Mouse (Mus musculus) heart, postnatal 25 days (tissue): ENCODE measurements around the gene Cttnbp2. TPM values are rescaled to one million over a fixed set of nuclear protein-coding genes. Genes with fewer than 3 reads are reported as not detected.

Source experiments
- DNase-seq: peaks from one replicate; pipeline ENCODE4 v3.0.0; 2022; ENCODE audit warnings: low spot score
- intact Hi-C: fragments of 180-260 bp; cut with DNase I; formaldehyde crosslinking; loops from one replicate; pipeline ENCODE4 v1.15.1; 2025
- total RNA-seq, 2 experiments: library from RNA; stranded (reverse); gene quantifications; 2 replicates each; pipeline ENCODE4 v1.2.3; 2021

Cttnbp2 gene
- total RNA-seq, 2 experiments from 2014 or later, result 2.8 to 3.0 TPM

- no peak for DNase-seq
- intact Hi-C loops, result no loop called here
Observed at GRCm38 (mm10) chr6:18474541-18474940, 40.1 kb downstream of the Cttnbp2 start.

DNA sequence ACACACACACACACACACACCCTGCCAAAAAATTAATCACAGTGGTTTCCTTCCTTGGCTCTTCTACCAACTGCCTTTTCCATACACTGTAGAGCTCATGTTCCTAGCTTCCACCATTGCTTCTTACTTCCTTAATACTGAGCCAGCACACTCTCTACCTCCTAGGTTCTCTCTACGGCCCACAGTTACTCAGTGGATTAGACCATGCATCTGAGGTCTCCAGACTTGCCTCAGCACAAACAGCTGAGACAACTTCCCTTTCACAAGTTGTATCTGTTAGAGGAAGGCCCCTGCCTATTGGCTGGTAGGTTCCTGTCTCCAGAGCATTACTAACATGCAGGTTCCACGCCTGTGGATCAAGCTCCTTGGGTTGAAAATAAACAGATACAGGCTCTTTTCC lies 45.4 kb downstream of the Cttnbp2 start:
- DNase-seq, result no peak
- intact Hi-C loops, result no loop called here

GRCm38 (mm10) chr6:18467777-18468176 lies 46.9 kb downstream of the Cttnbp2 start:
- no peak for DNase-seq
- intact Hi-C loops, result no loop called here

DNA sequence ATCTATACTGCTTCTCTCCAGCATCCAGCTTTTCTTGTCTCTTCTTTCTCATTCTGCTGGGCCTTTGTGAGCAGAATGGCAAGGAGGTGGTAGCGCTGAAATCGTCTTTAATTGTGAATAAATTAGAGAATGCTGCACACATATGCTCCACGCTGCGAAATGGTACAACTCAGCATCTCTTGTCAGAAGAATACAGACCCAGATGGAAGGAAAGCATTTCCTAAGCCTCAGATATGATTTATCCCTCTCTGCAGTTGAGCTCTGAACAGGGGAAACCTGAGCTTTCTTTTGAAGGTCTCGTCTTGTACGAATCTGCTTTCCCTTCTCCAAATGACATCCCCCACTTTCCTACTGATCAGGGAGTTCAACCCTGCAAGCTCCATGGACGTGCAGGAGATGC lies 48.4 kb downstream of the Cttnbp2 start:
- intact Hi-C loops, result no loop called here
- DNase-seq, result no peak

- no peak for DNase-seq
- intact Hi-C loops, result no loop called here
Observed at GRCm38 (mm10) chr6:18465626-18466025, 49.0 kb downstream of the Cttnbp2 start.

- DNase-seq, result no peak
- intact Hi-C loops, result no loop called here
Observed at GRCm38 (mm10) chr6:18459657-18460056, 55.0 kb downstream of the Cttnbp2 start.

- DNase-seq, result no peak
Observed at GRCm38 (mm10) chr6:18450551-18451193, 64.0 kb downstream of the Cttnbp2 start.

DNA sequence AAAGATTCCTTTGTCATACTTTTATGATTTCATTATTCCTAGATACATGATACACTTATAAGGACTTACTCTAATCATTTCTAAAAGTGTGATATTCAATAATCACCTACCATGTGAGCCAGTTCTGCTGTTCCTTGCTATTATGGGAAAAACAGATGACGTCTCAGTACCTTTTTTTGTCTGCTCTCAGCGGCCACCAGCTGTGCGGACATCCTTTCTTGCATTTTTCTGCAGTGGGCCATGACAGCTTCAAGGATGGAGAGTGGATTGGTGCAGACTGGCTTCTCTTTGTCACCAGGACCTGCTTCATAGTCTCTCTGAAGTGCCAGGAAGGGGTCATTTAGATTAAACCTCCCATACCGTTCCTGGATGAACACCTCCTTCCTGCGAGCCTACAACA lies 66.6 kb downstream of the Cttnbp2 start:
- DNase-seq, result no peak
- intact Hi-C loops, result no loop called here

More at GRCm38 (mm10) chr6:18450551-18451193, 64.0 kb downstream of the Cttnbp2 start:
- intact Hi-C loops, result no loop called here

GRCm38 (mm10) chr6:18446917-18447316 lies 67.7 kb downstream of the Cttnbp2 start:
- DNase-seq, result no peak
- intact Hi-C loops, result no loop called here

- intact Hi-C loops, result no loop called here
Observed at GRCm38 (mm10) chr6:18446359-18446758, 68.3 kb downstream of the Cttnbp2 start.

DNA sequence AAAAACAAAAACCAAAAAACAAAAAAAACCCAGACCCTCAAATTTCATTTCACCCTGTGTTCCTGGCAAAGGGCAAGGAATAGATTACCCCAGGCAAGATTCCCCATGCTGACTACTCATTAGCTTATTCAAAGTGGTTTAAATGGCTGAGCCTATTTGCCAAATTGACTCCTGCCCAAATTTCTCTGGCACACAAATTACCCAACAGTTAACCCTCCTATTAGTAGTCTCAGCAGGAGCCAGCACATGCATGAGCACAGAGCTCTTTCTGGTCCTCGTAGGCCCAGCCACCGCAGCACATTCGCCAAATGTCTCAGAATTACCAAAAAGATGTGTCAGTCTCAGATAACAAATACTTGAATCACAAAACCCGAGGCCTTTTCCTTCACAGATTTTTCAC lies 68.9 kb downstream of the Cttnbp2 start:
- intact Hi-C loops, result no loop called here
- DNase-seq, result no peak

More at GRCm38 (mm10) chr6:18446359-18446758, 68.3 kb downstream of the Cttnbp2 start:
- DNase-seq, result no peak

DNA sequence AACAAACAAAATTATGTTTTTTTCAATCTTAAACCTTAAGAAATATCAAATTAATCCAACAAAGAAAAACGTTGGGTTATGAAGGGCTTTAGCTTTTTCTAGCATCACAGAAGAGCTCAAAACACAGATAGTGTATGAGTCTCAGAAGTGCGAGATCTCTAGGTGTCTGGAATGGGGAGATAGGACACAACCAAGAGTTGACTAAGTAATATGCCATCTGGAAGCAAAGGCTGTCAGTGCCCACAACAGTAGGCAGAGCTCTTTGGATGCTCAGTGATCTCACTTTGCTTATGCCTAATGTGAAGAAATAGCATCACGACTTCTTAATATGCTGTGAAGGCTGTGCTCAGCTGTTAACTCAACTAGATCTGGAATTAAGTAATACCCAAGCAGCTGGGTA lies 72.3 kb downstream of the Cttnbp2 start:
- intact Hi-C loops, result no loop called here
- no peak for DNase-seq

DNA sequence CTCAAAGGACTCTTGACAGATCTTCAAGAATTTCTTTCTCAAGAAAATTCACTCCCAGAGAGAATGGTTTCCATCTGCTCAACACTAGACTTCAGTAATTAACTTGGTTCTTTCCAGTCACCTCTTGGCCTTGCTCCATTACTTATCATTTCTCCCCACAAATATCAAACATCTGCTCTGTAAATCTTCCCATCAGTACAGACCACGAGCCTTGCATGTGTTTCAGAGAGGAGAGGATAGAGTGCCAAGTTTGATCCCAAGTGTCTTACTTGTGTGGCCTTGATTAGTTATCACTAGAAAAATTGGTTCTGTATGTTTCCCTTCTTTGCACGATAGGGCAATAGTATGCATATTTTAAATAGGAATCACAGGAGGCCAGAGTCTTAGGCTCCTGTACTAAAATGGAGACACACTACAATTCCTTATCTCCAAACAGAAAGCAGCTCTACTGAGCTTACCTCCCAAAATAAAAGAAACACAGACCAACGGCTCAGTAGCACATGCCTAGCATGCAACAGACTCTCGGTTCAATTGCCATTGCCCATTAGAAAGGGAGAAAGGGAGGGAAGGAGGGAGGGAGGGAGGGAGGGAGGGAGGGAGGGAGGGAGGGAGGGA lies 73.6 kb downstream of the Cttnbp2 start:
- intact Hi-C loops, result no loop called here
- no peak for DNase-seq

DNA sequence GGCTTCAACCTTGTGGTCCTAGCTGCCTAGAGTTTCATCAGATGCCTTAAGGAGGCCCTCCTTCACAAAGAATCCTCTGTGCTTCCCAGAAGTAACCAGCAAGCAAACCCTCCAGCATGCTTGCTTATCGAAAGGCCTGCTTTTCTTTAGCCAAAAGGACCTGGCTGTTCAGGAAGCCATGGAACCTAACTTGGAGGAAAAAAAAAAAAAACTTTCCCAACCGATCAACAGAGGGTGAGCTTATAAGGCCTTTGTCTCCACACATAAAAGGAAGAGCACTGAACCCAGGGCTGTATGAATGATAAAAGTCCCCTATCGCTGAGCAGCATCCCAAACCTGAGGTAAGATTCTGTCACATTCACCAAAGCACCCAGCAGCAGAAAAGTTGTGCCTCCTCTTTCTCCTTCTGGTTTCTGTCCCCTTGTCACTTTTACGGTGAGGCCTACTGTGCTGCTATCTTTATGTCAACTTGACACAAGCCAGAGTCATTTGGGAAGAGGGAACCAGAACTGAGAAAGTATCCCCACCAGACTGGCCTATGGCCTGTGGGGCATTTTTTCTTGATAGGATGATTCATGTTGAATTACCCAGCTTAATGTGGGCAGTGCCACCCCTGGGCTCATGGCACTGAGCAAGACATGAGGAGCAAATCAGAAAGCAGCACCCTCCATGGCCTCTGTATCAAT lies 78.4 kb downstream of the Cttnbp2 start:
- DNase-seq, result no peak
- intact Hi-C loops, result no loop called here

- no peak for DNase-seq
- intact Hi-C loops, result no loop called here
Observed at GRCm38 (mm10) chr6:18434828-18435531, 79.7 kb downstream of the Cttnbp2 start.

DNA sequence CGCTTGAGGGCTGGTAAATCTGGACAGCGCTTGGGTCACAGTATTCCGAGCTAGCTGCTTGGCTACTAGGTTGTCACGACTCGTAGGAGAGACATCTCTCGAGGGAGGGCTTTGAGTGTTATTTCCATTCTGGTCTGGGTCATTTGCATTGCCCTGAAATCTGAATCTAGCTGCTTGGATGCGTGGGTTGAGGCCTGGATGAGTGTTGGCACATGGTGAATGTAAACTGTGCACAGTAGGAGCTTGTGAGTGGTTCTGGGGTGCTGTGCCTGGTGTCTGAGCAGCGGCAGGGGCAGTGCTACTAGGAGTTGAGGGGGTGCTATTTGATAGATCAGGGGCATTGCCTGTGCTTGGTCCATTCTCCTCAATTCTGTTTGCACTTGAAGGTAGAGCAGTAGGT lies 80.3 kb downstream of the Cttnbp2 start:
- DNase-seq, result no peak
- intact Hi-C loops, result no loop called here

GRCm38 (mm10) chr6:18432362-18432761 lies 82.3 kb downstream of the Cttnbp2 start:
- no peak for DNase-seq
- intact Hi-C loops, result no loop called here

DNA sequence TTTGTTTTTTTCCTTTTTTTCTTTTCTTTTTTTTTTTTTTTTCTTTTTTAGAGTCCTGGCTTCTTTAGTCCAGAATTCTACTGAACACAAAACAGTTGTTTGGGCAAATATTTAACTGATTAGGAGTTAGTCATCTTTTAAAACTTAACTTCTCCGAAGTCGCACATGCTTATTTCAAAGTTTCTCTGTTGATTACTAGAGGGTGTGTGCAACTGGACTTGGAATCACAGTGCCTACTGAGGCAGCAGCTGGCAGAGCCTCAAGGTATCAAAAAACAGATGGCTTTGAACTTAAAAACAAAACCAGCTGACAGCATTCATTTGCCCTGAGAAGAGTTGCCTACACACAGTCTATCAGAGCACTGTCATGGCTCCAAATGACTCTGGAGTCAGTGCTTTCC lies 82.8 kb downstream of the Cttnbp2 start:
- no peak for DNase-seq
- intact Hi-C loops, result no loop called here

DNA sequence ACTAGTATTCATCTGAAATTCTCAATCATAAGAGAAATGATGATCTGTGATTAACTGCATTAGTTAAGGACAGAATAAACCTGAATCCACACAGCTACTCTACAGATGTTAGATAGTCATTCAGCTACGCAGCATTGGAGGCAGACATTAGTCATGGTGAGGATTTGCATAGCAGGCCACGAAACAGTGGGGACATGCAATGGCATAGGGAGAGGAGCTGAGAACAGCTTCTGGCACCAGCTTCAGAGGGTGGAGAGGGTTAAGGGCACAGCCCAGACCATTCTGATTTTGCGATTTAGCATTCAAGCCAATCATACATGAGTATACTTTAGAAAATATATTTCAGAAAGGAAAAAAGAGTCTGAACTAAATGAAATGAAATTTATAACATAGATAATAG lies 84.6 kb downstream of the Cttnbp2 start:
- DNase-seq, result no peak
- intact Hi-C loops, result no loop called here

DNA sequence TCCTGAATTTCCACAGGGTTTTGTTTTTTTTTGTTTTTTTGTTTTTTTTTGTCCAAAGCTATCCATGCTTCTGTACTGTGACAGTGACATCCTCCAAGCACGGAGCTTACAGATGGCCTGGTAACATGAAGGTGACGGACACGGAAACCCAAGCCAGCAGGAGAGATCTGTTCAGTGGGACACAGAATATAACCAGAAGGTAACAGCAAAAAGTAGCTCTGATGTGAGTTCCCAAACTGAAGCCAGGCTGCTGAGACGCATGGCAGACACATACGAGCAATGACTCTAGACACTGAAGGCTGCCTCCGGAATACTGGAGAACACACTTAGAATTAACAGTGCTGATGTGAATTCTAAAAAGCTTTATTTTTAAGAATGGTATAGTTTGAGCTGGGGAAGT lies 89.8 kb downstream of the Cttnbp2 start:
- no peak for DNase-seq
- intact Hi-C loops, result no loop called here

- intact Hi-C loops, result no loop called here
- DNase-seq, result no peak
Observed at GRCm38 (mm10) chr6:18424367-18424766, 90.3 kb downstream of the Cttnbp2 start.
